Mouse (Mus musculus) urinary bladder, postnatal 14 days (tissue): Measurements from ENCODE around the gene Rnf152.

ENCODE experiments used
- DNase-seq: peaks from one replicate; pipeline ENCODE4 v3.0.0; 2021; ENCODE audit warnings: low spot score

Gene Rnf152

GRCm38 (mm10) chr1:105311899-105312600 is 44.5 kb downstream of the Rnf152 start:
- DNase-seq, result no peak

GRCm38 (mm10) chr1:105302164-105302563 is 54.3 kb downstream of the Rnf152 start:
- no peak for DNase-seq

- DNase-seq, result no peak
These were observed 54.7 kb downstream of the Rnf152 start for GRCm38 (mm10) chr1:105301764-105302163.

GRCm38 (mm10) chr1:105291859-105292258 is 64.7 kb downstream of the Rnf152 start:
- DNase-seq, result no peak

- DNase-seq, result no peak
These were observed 69.0 kb downstream of the Rnf152 start for GRCm38 (mm10) chr1:105287536-105287935.

GRCm38 (mm10) chr1:105286906-105287305 is 69.6 kb downstream of the Rnf152 start:
- no peak for DNase-seq

- DNase-seq, result no peak
These were observed 71.5 kb downstream of the Rnf152 start for GRCm38 (mm10) chr1:105285001-105285400.

GRCm38 (mm10) chr1:105284116-105284515 is 72.4 kb downstream of the Rnf152 start:
- DNase-seq, result no peak

- no peak for DNase-seq
These were observed 75.2 kb downstream of the Rnf152 start for GRCm38 (mm10) chr1:105281277-105281676.

GRCm38 (mm10) chr1:105280160-105280559 is 76.3 kb downstream of the Rnf152 start:
- no peak for DNase-seq

- DNase-seq, result no peak
These were observed 81.9 kb downstream of the Rnf152 start for GRCm38 (mm10) chr1:105274500-105275194.

GRCm38 (mm10) chr1:105271104-105271503 is 85.4 kb downstream of the Rnf152 start:
- no peak for DNase-seq

- DNase-seq, result no peak
These were observed 93.1 kb downstream of the Rnf152 start for GRCm38 (mm10) chr1:105263283-105264033.

GRCm38 (mm10) chr1:105260200-105260599 is 96.3 kb downstream of the Rnf152 start:
- DNase-seq, result no peak

- DNase-seq, result no peak
These were observed 99.3 kb downstream of the Rnf152 start for GRCm38 (mm10) chr1:105257199-105257598.

- DNase-seq, result no peak
These were observed 107.3 kb downstream of the Rnf152 start for GRCm38 (mm10) chr1:105249190-105249589.

GRCm38 (mm10) chr1:105246651-105247050 is 109.9 kb downstream of the Rnf152 start:
- DNase-seq, result no peak

- DNase-seq, result no peak
These were observed 110.4 kb downstream of the Rnf152 start for GRCm38 (mm10) chr1:105246075-105246574.

- no peak for DNase-seq
These were observed 113.0 kb downstream of the Rnf152 start for GRCm38 (mm10) chr1:105243359-105244142.

- DNase-seq, result no peak
These were observed 116.3 kb downstream of the Rnf152 start for GRCm38 (mm10) chr1:105240185-105240584.
